Mouse (Mus musculus) lung, postnatal 0 days (tissue): ENCODE results near the gene Wdr26. TPM values are rescaled to one million over a fixed set of nuclear protein-coding genes. Genes with fewer than 3 reads are reported as not detected.
A peak's percentile ranks its signal among the peaks of the same experiment; 100 is the strongest.

Experiments
- ATAC-seq: fragments of 200-750 bp; cut with Nextera tagmentation; 2 replicates; pipeline ENCODE4 v1.8.0; 2017; ENCODE audit warnings: moderate library complexity
- DNase-seq: peaks from one replicate; pipeline ENCODE4 v3.0.0-alpha.2; 2016; ENCODE audit warnings: low spot score
- H3K27ac ChIP-seq: fragments of 300-500 bp; sonication (generic); 2 replicates; pipeline ENCODE4 v1.5.1; 2014; ENCODE audit warnings: antibody characterized with exemption, mild to moderate bottlenecking, low read length, mixed read lengths
- H3K27me3 ChIP-seq: fragments of 300-500 bp; sonication (generic); replicated peaks from 2 replicates; pipeline ENCODE4 v1.6.1; 2014; ENCODE audit warnings: low read length, mixed read lengths; ENCODE audit not compliant: insufficient read depth
- H3K36me3 ChIP-seq: fragments of 300-500 bp; sonication (generic); 2 replicates; pipeline ENCODE4 v1.6.1; 2014; ENCODE audit warnings: low read length, mixed read lengths; ENCODE audit not compliant: insufficient read depth
- H3K4me1 ChIP-seq: fragments of 300-500 bp; sonication (generic); 2 replicates; pipeline ENCODE4 v1.6.1; 2014; ENCODE audit warnings: antibody characterized with exemption, low read depth, low read length, mixed read lengths; ENCODE audit not compliant: insufficient read depth
- H3K4me2 ChIP-seq: fragments of 300-500 bp; sonication (generic); replicated peaks from 2 replicates; pipeline ENCODE4 v1.6.1; 2014; ENCODE audit warnings: low read depth, mild to moderate bottlenecking, low read length, moderate library complexity, mixed read lengths
- H3K4me3 ChIP-seq: fragments of 300-500 bp; sonication (generic); 2 replicates; pipeline ENCODE4 v1.5.1; 2014; ENCODE audit warnings: low read depth, low read length
- H3K9ac ChIP-seq: fragments of 300-500 bp; sonication (generic); replicated peaks from 2 replicates; pipeline ENCODE4 v1.6.1; 2014; ENCODE audit warnings: low read depth, mild to moderate bottlenecking
- H3K9me3 ChIP-seq: fragments of 300-500 bp; sonication (generic); 2 replicates; pipeline ENCODE4 v1.6.1; 2016; ENCODE audit warnings: low read length, mixed read lengths
- CTCF ChIP-seq: IDR thresholded peaks from 2 replicates; pipeline ENCODE4 v1.5.1; 2016; ENCODE audit warnings: antibody characterized with exemption, mild to moderate bottlenecking
- EP300 ChIP-seq: IDR thresholded peaks from 2 replicates; pipeline ENCODE4 v1.6.1; 2016; ENCODE audit warnings: antibody characterized with exemption, mild to moderate bottlenecking, control low read depth
- WGBS: fragments of 180-500 bp; shearing (Covaris S2); extraction: QIAGEN DNeasy Blood & Tissue Kit; methylation state at CpG from one replicate; pipeline ENCODE4 v1.1.7; 2014; 5-methylcytosine and 5-hydroxymethylcytosine counted together
- polyA plus RNA-seq: library from polyadenylated mRNA; unstranded; fragments of >200 nt; fragmentation: Nextera tagmentation; extraction: Ambion mirVana; gene quantifications from 2 replicates; pipeline ENCODE4 v1.2.1, GENCODE M21; 2015

Gene Wdr26
- polyA plus RNA-seq, 1 experiment from 2014 or later: 49.1 TPM

DNA sequence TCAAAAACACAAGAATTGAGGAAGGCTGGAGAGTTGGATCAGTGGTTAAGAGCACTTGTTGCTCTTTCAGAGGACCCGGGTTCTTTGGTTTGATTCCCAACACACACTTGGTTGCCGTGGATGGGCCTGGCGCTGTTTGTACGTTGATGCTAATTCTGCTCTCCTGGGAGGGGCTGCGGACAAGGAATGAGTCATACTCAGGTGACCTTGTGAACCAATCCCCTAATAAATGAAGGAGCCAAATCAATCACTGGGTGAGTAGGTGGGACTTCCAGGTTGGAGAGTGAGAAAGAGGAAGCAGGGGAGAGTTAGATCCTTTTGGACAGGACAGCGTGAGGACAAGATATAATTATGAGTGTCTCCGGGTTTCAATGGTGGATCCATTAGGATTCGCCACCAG lies 39.2 kb upstream of the Wdr26 start:
- ATAC-seq (no peak), DNase-seq (no peak)
- Histone ChIP-seq H3K4me1 (peaks cover 3% of the 10 kb centered on the region; the same call in 1 of the 2 replicates), H3K27ac (no peak overlapping the region), H3K36me3 (no peaks in the 10 kb centered on the region), H3K4me2 (no peak overlapping the region), H3K27me3 (no peaks in the 10 kb centered on the region), H3K9me3 (no peaks in the 10 kb centered on the region), H3K9ac (no peak overlapping the region), H3K4me3 (no peak overlapping the region)
- 92% methylated on average over 8 of the region's 8 CpGs for WGBS
- no peak for TF ChIP-seq EP300
- no peak for TF ChIP-seq CTCF

DNA sequence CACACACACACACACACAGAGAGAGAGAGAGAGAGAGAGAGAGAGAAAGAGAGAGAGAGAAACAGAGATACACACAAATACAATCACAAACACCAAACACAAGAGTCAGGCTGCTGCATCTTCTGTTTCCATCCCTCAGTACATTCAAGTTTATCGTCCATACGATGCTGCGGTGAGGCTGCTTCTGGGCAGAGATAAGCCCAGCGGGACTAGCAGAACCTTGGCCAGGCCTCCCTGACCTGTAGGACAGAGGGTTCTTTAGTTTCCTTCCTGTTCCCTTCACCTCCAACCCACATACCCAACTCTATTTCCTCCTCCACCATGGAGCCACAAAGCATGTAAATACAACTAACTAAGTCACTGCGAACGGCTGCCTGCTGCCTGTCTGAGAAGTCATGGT lies 37.7 kb upstream of the Wdr26 start:
- Histone ChIP-seq H3K27me3 (no peaks in the 10 kb centered on the region), H3K36me3 (no peaks in the 10 kb centered on the region), H3K9ac (no peak overlapping the region), H3K4me2 (no peak overlapping the region), H3K4me3 (no peak overlapping the region), H3K4me1 (no peaks in the 10 kb centered on the region), H3K27ac (no peak overlapping the region), H3K9me3 (no peaks in the 10 kb centered on the region)
- DNase-seq (no peak), ATAC-seq (no peak)
- TF ChIP-seq CTCF (no peak), EP300 (no peak)
- WGBS: 77% methylated on average over 6 of the region's 6 CpGs

DNA sequence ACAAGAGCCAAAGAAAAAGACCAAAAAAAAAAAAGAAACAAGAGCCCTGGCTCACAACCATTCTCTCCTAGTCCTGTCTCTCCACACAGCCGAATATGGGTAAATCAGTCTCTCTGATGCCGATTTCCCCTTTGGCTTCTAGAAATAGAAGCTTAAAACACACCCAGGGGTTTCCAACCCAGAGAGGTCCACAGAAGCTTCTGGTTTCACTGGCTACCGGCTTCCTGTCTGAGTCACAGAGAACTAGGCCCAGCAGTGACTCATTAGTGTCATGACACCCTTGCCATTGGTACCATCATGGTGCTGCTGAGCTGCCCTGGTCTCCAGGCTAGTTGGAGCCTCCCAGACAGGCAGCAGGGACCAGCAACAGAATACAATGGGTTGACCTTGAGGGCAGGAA lies 35.4 kb upstream of the Wdr26 start:
- no peak overlapping the region for H3K4me3 ChIP-seq
- no peaks in the 10 kb centered on the region for H3K27me3 ChIP-seq
- no peak overlapping the region for H3K4me2 ChIP-seq
- H3K4me1 ChIP-seq: no peaks in the 10 kb centered on the region
- H3K9me3 ChIP-seq: no peaks in the 10 kb centered on the region
- 58% methylated on average over 3 of the region's 3 CpGs for WGBS
- ATAC-seq: peak; percentile 41
- peak; percentile 49 for DNase-seq
- H3K9ac ChIP-seq: no peak overlapping the region
- no peaks in the 10 kb centered on the region for H3K36me3 ChIP-seq
- TF ChIP-seq EP300: no peak
- H3K27ac ChIP-seq: no peak overlapping the region

DNA sequence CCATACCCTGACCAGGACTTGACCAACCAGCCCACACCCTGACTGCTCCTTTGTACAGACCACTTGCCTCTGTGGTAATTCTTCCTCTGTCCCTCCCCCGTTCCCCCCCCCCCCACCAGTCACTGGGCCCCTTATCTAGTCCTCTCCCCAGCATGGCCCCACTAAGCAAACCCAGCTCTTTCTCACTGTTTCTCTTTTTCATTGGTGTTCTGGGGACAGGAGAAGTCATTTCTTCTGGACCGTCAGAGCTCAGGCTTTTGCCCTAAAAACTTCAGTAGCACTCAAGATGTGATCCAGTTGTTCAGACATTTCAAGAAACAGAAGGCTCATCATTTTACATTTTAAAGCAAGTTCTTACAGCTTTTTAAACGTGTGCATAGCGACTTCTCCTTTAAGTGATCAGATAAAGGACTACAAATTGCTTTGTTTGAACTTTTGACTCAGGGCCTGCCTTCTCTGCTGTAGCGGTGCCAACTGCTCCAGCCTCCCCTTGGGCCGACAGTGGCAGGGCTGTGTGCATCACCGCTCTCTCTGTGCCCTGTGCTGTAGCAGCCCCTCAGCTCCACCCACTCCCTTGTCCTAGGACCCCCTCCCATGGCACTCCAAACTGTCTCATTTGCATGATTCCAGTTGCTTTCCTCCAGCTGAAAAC lies 34.8 kb upstream of the Wdr26 start:
- ATAC-seq: no peak
- peak; percentile 16 for DNase-seq
- no peak overlapping the region for H3K4me2 ChIP-seq
- H3K27me3 ChIP-seq: no peaks in the 10 kb centered on the region
- 14% methylated on average over 7 of the region's 7 CpGs for WGBS
- no peaks in the 10 kb centered on the region for H3K36me3 ChIP-seq
- no peak overlapping the region for H3K4me3 ChIP-seq
- H3K9me3 ChIP-seq: no peaks in the 10 kb centered on the region
- no peak overlapping the region for H3K27ac ChIP-seq
- TF ChIP-seq CTCF (no peak), EP300 (no peak)
- no peaks in the 10 kb centered on the region for H3K4me1 ChIP-seq
- H3K9ac ChIP-seq: no peak overlapping the region

DNA sequence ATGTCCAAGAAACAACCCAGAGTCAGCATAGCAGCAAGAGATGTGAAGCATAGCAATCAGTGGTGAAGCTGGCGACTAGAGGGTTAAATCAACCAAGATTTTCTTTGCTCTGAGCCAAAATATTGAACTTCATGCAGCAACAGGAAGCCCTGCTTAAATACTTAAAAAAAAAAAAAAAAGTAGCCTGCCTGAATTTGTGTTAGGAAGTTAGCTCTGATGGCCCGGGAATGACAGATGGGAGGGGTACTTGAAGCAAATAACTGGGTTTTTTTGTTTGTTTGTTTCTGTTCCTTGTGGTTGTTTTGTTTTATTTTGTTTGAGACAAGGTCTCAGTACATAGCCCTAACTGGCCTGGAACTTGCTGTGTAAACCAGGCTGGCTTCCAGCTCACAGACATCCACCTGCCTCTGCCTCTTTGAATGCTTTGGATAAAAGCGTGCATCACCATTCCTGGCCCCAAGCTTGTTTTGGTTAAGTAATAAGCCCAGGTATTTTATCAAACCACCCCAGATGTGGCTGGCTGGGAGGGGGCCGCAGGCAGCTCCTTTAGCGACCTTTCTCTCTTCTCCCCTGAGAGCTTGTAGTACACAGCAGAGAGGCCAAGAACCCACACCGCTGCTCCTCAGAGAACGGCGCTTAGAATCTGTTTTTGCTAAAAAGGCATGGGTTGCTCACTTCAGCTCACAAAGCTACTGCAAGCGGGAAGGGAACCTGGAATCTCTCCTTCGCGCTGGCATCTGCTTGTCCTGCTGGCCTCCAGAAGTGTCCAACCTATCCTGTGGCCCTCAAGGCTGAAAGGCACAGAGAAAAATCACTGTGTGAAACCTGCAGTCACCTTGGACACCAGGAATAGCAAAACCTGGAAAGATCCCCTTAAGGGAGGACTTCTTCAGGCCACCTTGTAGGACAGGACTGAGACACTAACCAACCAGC lies 34.0 kb upstream of the Wdr26 start:
- no peaks in the 10 kb centered on the region for H3K27me3 ChIP-seq
- H3K9me3 ChIP-seq: no peaks in the 10 kb centered on the region
- no peak for DNase-seq
- H3K9ac ChIP-seq: no peak overlapping the region
- WGBS: 61% methylated on average over 11 of the region's 11 CpGs
- no peaks in the 10 kb centered on the region for H3K4me1 ChIP-seq
- TF ChIP-seq CTCF (no peak), EP300 (no peak)
- H3K4me2 ChIP-seq: no peak overlapping the region
- no peak for ATAC-seq
- H3K36me3 ChIP-seq: no peaks in the 10 kb centered on the region
- no peak overlapping the region for H3K27ac ChIP-seq
- no peak overlapping the region for H3K4me3 ChIP-seq

DNA sequence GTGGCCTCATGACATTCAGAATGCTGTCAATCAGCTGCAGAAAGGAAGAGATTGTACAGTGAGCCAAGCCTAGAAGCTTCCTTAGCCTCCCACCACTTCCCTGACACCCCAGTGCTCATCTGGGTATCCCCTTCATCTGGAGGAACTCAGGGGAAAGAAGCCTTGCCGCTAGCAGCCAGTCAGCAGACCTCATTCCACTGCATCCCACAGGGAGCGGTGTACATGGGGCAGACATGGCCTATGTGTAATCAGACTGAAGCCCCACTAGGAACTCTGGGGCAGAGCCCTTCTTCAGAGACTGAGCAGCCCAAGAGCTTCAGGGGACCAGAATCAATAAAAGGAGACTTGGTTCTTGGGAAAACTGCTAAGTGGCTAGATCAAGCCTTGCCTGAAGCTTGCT lies 33.3 kb upstream of the Wdr26 start:
- no peak overlapping the region for H3K4me2 ChIP-seq
- 94% methylated on average over 2 of the region's 2 CpGs for WGBS
- H3K4me1 ChIP-seq: no peaks in the 10 kb centered on the region
- DNase-seq (no peak), ATAC-seq (no peak)
- H3K9ac ChIP-seq: no peak overlapping the region
- TF ChIP-seq EP300 (no peak), CTCF (no peak)
- H3K4me3 ChIP-seq: no peak overlapping the region
- H3K36me3 ChIP-seq: no peaks in the 10 kb centered on the region
- H3K9me3 ChIP-seq: no peaks in the 10 kb centered on the region
- H3K27ac ChIP-seq: no peak overlapping the region
- H3K27me3 ChIP-seq: no peaks in the 10 kb centered on the region
